ENCODE assay signal across 14 mouse cellular contexts in the genomic region with DNA sequence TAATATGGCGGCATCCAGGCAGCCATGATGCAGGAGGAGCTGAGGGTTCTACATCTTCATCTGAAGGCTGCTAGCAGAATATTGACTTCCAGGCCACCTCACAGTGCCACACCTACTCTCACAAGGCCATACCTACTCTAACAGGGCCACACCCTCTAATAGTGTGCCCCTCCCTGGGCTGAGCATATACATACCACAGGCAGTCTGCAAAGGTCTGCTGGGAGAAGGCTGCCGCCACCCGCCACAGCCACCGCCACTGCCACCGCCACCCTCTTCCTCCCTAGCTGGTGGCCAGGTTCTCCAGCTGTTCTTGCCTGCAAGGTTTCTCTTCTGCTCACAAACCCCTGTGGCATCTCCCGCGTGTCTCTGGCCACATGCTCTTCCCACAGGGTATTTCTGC. TPM values are rescaled to one million over a fixed set of nuclear protein-coding genes. Genes with fewer than 3 reads are reported as not detected.
DNase-seq lines count a peak whose midpoint lies in the region; ATAC-seq lines count a peak whose summit lies in the region.
"Had no signal": no experiment of that assay in that cellular context is flagged by ENCODE, and none has a peak within 500 bp of the region (broad histone marks: within the 10 kb centered on the region; RNA-seq: fewer than 3 reads in every experiment).

No protein-coding gene starts in this region.

- no peak for DNase-seq in midbrain, embryonic 10.5 days (ENCODE audit: low spot score)
- no peak for DNase-seq in midbrain, embryonic 11.5 days (ENCODE audit: low spot score, missing footprints)
- DNase-seq in liver, embryonic 11.5 days (ENCODE audit: low spot score), result no peak
- no peak for DNase-seq in left cerebral cortex, adult 18-20 months (ENCODE audit: low spot score in 2 of 2)
- DNase-seq in gastrocnemius, postnatal 4 days (ENCODE audit: low spot score in 2 of 2), result no peak
- DNase-seq in spleen, postnatal 14 days (ENCODE audit: low spot score in 2 of 2), result no peak
- DNase-seq: adrenal gland, postnatal 36 days; heart, postnatal 4 days; kidney, postnatal 14 days; layer of hippocampus, postnatal 36 days; lung, adult 18-20 months had no signal

- peak overlapping the region; percentile 49 for H3K27ac ChIP-seq in midbrain, embryonic 10.5 days (replicated peaks)
- no peak overlapping the region for H3K27ac ChIP-seq in midbrain, embryonic 11.5 days (ENCODE audit: low read depth, low read length)
- H3K27ac ChIP-seq in liver, embryonic 11.5 days (ENCODE audit: low read depth, low read length), result no peak overlapping the region
- H3K27ac ChIP-seq in stomach, embryonic 15.5 days, result no peak overlapping the region

- no peak overlapping the region for H3K4me2 ChIP-seq in midbrain, embryonic 11.5 days
- H3K4me2 ChIP-seq in liver, embryonic 11.5 days, result 0 out of 2 replicates have a peak overlapping the region, but pooled peaks have one; percentile 6
- H3K4me2 ChIP-seq in stomach, embryonic 15.5 days, result no peak overlapping the region
- H3K4me2 ChIP-seq: heart, embryonic 11.5 days had no signal

- H3K4me1 ChIP-seq in midbrain, embryonic 10.5 days, result peaks cover 69% of the 10 kb centered on the region
- peaks cover 25% of the 10 kb centered on the region for H3K4me1 ChIP-seq in midbrain, embryonic 11.5 days (ENCODE audit: control insufficient read depth, insufficient read depth, low read length)
- peaks cover 60% of the 10 kb centered on the region for H3K4me1 ChIP-seq in liver, embryonic 11.5 days (replicated peaks; ENCODE audit: control insufficient read depth, insufficient read depth, low read length)
- peaks cover 34% of the 10 kb centered on the region for H3K4me1 ChIP-seq in stomach, embryonic 15.5 days

- no peak for ATAC-seq in midbrain, embryonic 11.5 days (ENCODE audit: low FRiP score)
- peak; percentile 56 for ATAC-seq in common myeloid progenitor, adult 5-6 weeks (replicated peaks; ENCODE audit: low read depth, poor library complexity, severe bottlenecking)
- peak; percentile 65 for ATAC-seq in liver, embryonic 11.5 days (replicated peaks; ENCODE audit: low FRiP score)
- ATAC-seq in stomach, embryonic 15.5 days (ENCODE audit: insufficient read depth, low FRiP score, low read depth), result peak; percentile 64; the same call in 1 of the 2 replicates

- H3K4me3 ChIP-seq in midbrain, embryonic 10.5 days, result no peak overlapping the region
- no peak overlapping the region for H3K4me3 ChIP-seq in midbrain, embryonic 11.5 days (ENCODE audit: low read depth, low read length)
- no peak overlapping the region for H3K4me3 ChIP-seq in liver, embryonic 11.5 days (ENCODE audit: low read depth, low read length)
- H3K4me3 ChIP-seq in stomach, embryonic 15.5 days (replicated peaks), result no peak overlapping the region

- H3K27me3 ChIP-seq in midbrain, embryonic 10.5 days (ENCODE audit: low read depth, poor library complexity, severe bottlenecking), result peaks cover 56% of the 10 kb centered on the region
- H3K27me3 ChIP-seq in midbrain, embryonic 11.5 days (ENCODE audit: control insufficient read depth, insufficient read depth, low read length), result no peaks in the 10 kb centered on the region
- no peaks in the 10 kb centered on the region for H3K27me3 ChIP-seq in liver, embryonic 11.5 days (replicated peaks; ENCODE audit: control insufficient read depth, insufficient read depth, low read length)
- no peaks in the 10 kb centered on the region for H3K27me3 ChIP-seq in stomach, embryonic 15.5 days (replicated peaks)

- H3K9ac ChIP-seq in midbrain, embryonic 11.5 days (ENCODE audit: low read length), result no peak overlapping the region
- H3K9ac ChIP-seq in liver, embryonic 11.5 days (ENCODE audit: low read depth, low read length), result no peak overlapping the region
- no peak overlapping the region for H3K9ac ChIP-seq in stomach, embryonic 15.5 days

- H3K9me3 ChIP-seq in midbrain, embryonic 10.5 days (replicated peaks), result no peaks in the 10 kb centered on the region
- no peaks in the 10 kb centered on the region for H3K9me3 ChIP-seq in midbrain, embryonic 11.5 days (ENCODE audit: control insufficient read depth, low read length)
- no peaks in the 10 kb centered on the region for H3K9me3 ChIP-seq in liver, embryonic 11.5 days (ENCODE audit: control insufficient read depth, low read length)
- no peaks in the 10 kb centered on the region for H3K9me3 ChIP-seq in stomach, embryonic 15.5 days

- 85% methylated on average over 7 of the region's 7 CpGs for WGBS in midbrain, embryonic 10.5 days
- WGBS in midbrain, embryonic 11.5 days, result 96% methylated on average over 7 of the region's 7 CpGs
- 76% methylated on average over 7 of the region's 7 CpGs for WGBS in liver, embryonic 11.5 days
- WGBS in stomach, embryonic 15.5 days, result 88% methylated on average over 7 of the region's 7 CpGs

- no peaks in the 10 kb centered on the region for H3K36me3 ChIP-seq in midbrain, embryonic 10.5 days
- H3K36me3 ChIP-seq in midbrain, embryonic 11.5 days (ENCODE audit: control insufficient read depth, insufficient read depth, low read length), result no peaks in the 10 kb centered on the region
- no peaks in the 10 kb centered on the region for H3K36me3 ChIP-seq in liver, embryonic 11.5 days (ENCODE audit: control insufficient read depth, insufficient read depth, low read length)
- H3K36me3 ChIP-seq in stomach, embryonic 15.5 days, result no peaks in the 10 kb centered on the region

RNA-seq across cellular contexts. Expression of a gene that starts 22.0 kb away (rescaled TPM):
- 0.86 and 1.7 TPM in 2 replicates for polyA plus RNA-seq in midbrain, embryonic 10.5 days (2016; fragmentation: Nextera tagmentation; extraction: Ambion mirVana)
- 1.6 and 1.9 TPM in 2 replicates for polyA plus RNA-seq in midbrain, embryonic 11.5 days (2014; fragmentation: Nextera tagmentation; extraction: Ambion mirVana)
- total RNA-seq in common myeloid progenitor, adult 5-6 weeks (2017), result not detected in 2 replicates
- polyA plus RNA-seq in liver, embryonic 11.5 days (2014; fragmentation: Nextera tagmentation; extraction: Ambion mirVana), result 0.40 TPM in 1 of 2 replicates, not detected in the other
- polyA plus RNA-seq in stomach, embryonic 15.5 days (2015; fragmentation: Nextera tagmentation; extraction: Ambion mirVana), result 1.7 and 1.8 TPM in 2 replicates
- 1 to 10 TPM in 1 of 2 experiments, under 1 TPM in 1; 0.75 to 1.6 TPM for total RNA-seq in left cerebral cortex, adult 18-20 months (2021)
- under 1 TPM; 0.22 to 0.49 TPM for total RNA-seq in gastrocnemius, postnatal 4 days (2021)

RNA-seq across cellular contexts. Expression of a gene that starts 35.4 kb away (rescaled TPM):
- 0.31 and 0.67 TPM in 2 replicates for polyA plus RNA-seq in midbrain, embryonic 10.5 days (2016; fragmentation: Nextera tagmentation; extraction: Ambion mirVana)
- 1.1 and 1.7 TPM in 2 replicates for polyA plus RNA-seq in midbrain, embryonic 11.5 days (2014; fragmentation: Nextera tagmentation; extraction: Ambion mirVana)
- total RNA-seq in common myeloid progenitor, adult 5-6 weeks (2017), result not detected in 2 replicates
- 0.11 and 0.23 TPM in 2 replicates for polyA plus RNA-seq in liver, embryonic 11.5 days (2014; fragmentation: Nextera tagmentation; extraction: Ambion mirVana)
- 2.2 and 2.4 TPM in 2 replicates for polyA plus RNA-seq in stomach, embryonic 15.5 days (2015; fragmentation: Nextera tagmentation; extraction: Ambion mirVana)
- 10 to 100 TPM; 12.1 to 13.1 TPM for total RNA-seq in left cerebral cortex, adult 18-20 months (2021)
- total RNA-seq in gastrocnemius, postnatal 4 days (2021), result 10 to 100 TPM; 25.2 to 27.4 TPM
